In the genomic region with DNA sequence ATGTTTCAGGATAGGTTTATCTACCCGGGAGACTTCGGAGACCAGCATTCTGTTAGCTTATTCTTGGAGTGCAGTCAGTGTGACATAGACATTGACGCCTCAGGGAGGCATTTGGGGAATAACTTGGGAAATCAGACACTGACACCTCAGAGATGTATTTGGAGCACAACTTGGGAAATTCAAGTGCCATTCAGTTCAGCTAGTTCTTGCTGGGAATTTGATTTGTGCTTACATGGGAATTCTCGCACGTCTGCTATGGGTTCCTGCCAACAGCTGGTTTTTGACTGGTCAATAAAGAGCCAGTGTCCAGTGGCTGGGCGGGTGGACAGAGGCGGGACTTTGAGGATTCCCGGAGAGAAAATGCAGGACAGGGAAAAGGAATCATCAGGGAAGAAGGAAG, we compare ENCODE assay signal across 23 mouse cellular contexts. TPM values are rescaled to one million over a fixed set of nuclear protein-coding genes. Genes with fewer than 3 reads are reported as not detected.
"Had no signal": no experiment of that assay in that cellular context is flagged by ENCODE, and none has a peak within 500 bp of the region (broad histone marks: within the 10 kb centered on the region; RNA-seq: fewer than 3 reads in every experiment).

No protein-coding gene starts in this region.

- ATAC-seq: intestine, embryonic 16.5 days; liver, embryonic 12.5 days; midbrain, embryonic 15.5 days had no signal

- H3K9me3 ChIP-seq: liver, embryonic 12.5 days; liver, embryonic 15.5 days; midbrain, embryonic 12.5 days; midbrain, embryonic 15.5 days; neural tube, embryonic 12.5 days; neural tube, embryonic 15.5 days; stomach, embryonic 15.5 days had no signal

- DNase-seq: kidney, adult 18-20 months; kidney, adult 9 months; kidney, postnatal 25 days; layer of hippocampus, postnatal 36 days; retina, postnatal 1 day; right cerebral cortex, postnatal 25 days; spleen, adult 18-20 months; thymus, adult 18-20 months; thymus, postnatal 36 days had no signal

- H3K4me1 ChIP-seq: liver, embryonic 12.5 days; liver, embryonic 15.5 days; midbrain, embryonic 12.5 days; midbrain, embryonic 15.5 days; neural tube, embryonic 12.5 days; neural tube, embryonic 15.5 days; stomach, embryonic 15.5 days had no signal

- H3K27me3 ChIP-seq: liver, embryonic 12.5 days; liver, embryonic 15.5 days; midbrain, embryonic 12.5 days; midbrain, embryonic 15.5 days; neural tube, embryonic 12.5 days; neural tube, embryonic 15.5 days; stomach, embryonic 15.5 days had no signal

- H3K9ac ChIP-seq: liver, embryonic 12.5 days; liver, embryonic 15.5 days; midbrain, embryonic 12.5 days; midbrain, embryonic 15.5 days; neural tube, embryonic 12.5 days; neural tube, embryonic 15.5 days; stomach, embryonic 15.5 days had no signal

- H3K36me3 ChIP-seq: liver, embryonic 12.5 days; liver, embryonic 15.5 days; midbrain, embryonic 12.5 days; midbrain, embryonic 15.5 days; neural tube, embryonic 12.5 days; neural tube, embryonic 15.5 days; stomach, embryonic 15.5 days had no signal

- H3K4me2 ChIP-seq: liver, embryonic 12.5 days; liver, embryonic 15.5 days; midbrain, embryonic 12.5 days; midbrain, embryonic 15.5 days; neural tube, embryonic 12.5 days; neural tube, embryonic 15.5 days; stomach, embryonic 15.5 days had no signal

- H3K4me3 ChIP-seq: left cerebral cortex, adult 2 months; liver, embryonic 12.5 days; liver, embryonic 15.5 days; midbrain, embryonic 12.5 days; midbrain, embryonic 15.5 days; neural tube, embryonic 12.5 days; neural tube, embryonic 15.5 days; stomach, embryonic 15.5 days had no signal

- H3K27ac ChIP-seq: left cerebral cortex, adult 2 months; liver, embryonic 12.5 days; liver, embryonic 15.5 days; macrophage; midbrain, embryonic 12.5 days; midbrain, embryonic 15.5 days; neural tube, embryonic 12.5 days; neural tube, embryonic 15.5 days; stomach, embryonic 15.5 days had no signal

RNA-seq across cellular contexts. Expression of a gene that starts 51.0 kb away (rescaled TPM):
- polyA plus RNA-seq: intestine, embryonic 16.5 days; kidney, embryonic 16.5 days; limb, embryonic 11.5 days; limb, embryonic 14.5 days; liver, embryonic 12.5 days; liver, embryonic 15.5 days; macrophage; midbrain, embryonic 12.5 days; midbrain, embryonic 15.5 days; neural tube, embryonic 12.5 days; neural tube, embryonic 15.5 days; stomach, embryonic 15.5 days; urinary bladder, adult 2 months had no signal
